Mouse (Mus musculus) ES-Bruce4 (cell line): ENCODE data around the gene Zfp708. TPM values are rescaled to one million over a fixed set of nuclear protein-coding genes. Genes with fewer than 3 reads are reported as not detected.

Experiments used
- H3K27ac ChIP-seq: 2 replicates; pipeline ENCODE4 v1.5.1; 2012; ENCODE audit warnings: low read length, inconsistent platforms; ENCODE audit not compliant: insufficient read depth
- H3K27me3 ChIP-seq: 2 replicates; pipeline ENCODE4 v1.6.1; 2012; ENCODE audit warnings: mild to moderate bottlenecking, low read length, inconsistent platforms; ENCODE audit not compliant: control insufficient read depth, poor library complexity, insufficient read depth, severe bottlenecking
- H3K36me3 ChIP-seq: 2 replicates; pipeline ENCODE4 v1.6.1; 2012; ENCODE audit warnings: inconsistent platforms, mild to moderate bottlenecking, low read length, moderate library complexity; ENCODE audit not compliant: control insufficient read depth, poor library complexity, insufficient read depth, severe bottlenecking
- H3K4me1 ChIP-seq: one replicate; pipeline ENCODE4 v1.8.1; 2011; ENCODE audit warnings: low read length; ENCODE audit not compliant: control insufficient read depth, insufficient read depth
- H3K4me3 ChIP-seq: 2 replicates; pipeline ENCODE4 v1.5.1; 2011; ENCODE audit warnings: low read depth, mild to moderate bottlenecking, low read length
- H3K9ac ChIP-seq: 2 replicates; pipeline ENCODE4 v1.6.1; 2012; ENCODE audit warnings: low read depth, mild to moderate bottlenecking, inconsistent platforms; ENCODE audit not compliant: poor library complexity, severe bottlenecking
- H3K9me3 ChIP-seq: replicated peaks from 2 replicates; pipeline ENCODE4 v1.6.1; 2012; ENCODE audit warnings: mild to moderate bottlenecking, low read length, inconsistent platforms; ENCODE audit not compliant: control insufficient read depth, poor library complexity, insufficient read depth, severe bottlenecking
- CTCF ChIP-seq: IDR thresholded peaks from one replicate; pipeline ENCODE4 v1.8.1; 2011; ENCODE audit warnings: low read depth, low read length
- EP300 ChIP-seq: IDR thresholded peaks from 2 replicates; pipeline ENCODE4 v1.6.1; 2011; ENCODE audit warnings: low read depth, low read length; ENCODE audit not compliant: insufficient read depth
- POLR2A ChIP-seq: IDR thresholded peaks from one replicate; pipeline ENCODE4 v1.8.1; 2011; ENCODE audit warnings: low read length; ENCODE audit not compliant: insufficient read depth
- polyA plus RNA-seq: library from polyadenylated mRNA; stranded (reverse); fragments of >200 nt; gene quantifications from 2 replicates; pipeline ENCODE4 v1.2.4, GENCODE M21; 2011; ENCODE audit warnings: low read depth; ENCODE audit not compliant: missing spikeins, insufficient read depth, insufficient read length

Zfp708 gene
- polyA plus RNA-seq, 1 experiment = 2.9 TPM

DNA sequence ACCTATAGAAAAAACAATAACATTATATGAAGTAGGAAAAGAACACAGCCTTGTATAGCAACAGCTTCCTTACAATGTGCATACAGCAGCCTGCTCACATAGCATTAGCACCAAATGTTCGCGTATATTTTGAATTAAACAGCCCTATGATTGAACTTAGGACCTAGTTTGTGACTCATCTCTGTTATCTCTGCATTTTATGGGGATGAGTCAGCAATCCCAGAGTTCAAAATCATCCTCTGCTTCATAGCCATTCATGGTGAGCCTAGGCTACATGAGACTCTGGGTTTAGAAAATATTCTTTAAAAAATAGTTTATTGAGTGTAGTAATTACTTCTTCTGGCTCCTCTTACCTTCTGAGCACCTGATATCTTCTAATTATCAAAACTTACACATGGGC, 15.5 kb upstream of the Zfp708 start:
- Histone ChIP-seq H3K4me3 (no peak overlapping the region), H3K27ac (no peak overlapping the region), H3K9ac (no peak overlapping the region), H3K4me1 (no peaks in the 10 kb centered on the region), H3K9me3 (peaks cover 10% of the 10 kb centered on the region; the same call in 1 of the 2 replicates), H3K27me3 (no peaks in the 10 kb centered on the region), H3K36me3 (no peaks in the 10 kb centered on the region)
- TF ChIP-seq POLR2A = no peak
- TF ChIP-seq EP300 = no peak
- no peak for TF ChIP-seq CTCF

DNA sequence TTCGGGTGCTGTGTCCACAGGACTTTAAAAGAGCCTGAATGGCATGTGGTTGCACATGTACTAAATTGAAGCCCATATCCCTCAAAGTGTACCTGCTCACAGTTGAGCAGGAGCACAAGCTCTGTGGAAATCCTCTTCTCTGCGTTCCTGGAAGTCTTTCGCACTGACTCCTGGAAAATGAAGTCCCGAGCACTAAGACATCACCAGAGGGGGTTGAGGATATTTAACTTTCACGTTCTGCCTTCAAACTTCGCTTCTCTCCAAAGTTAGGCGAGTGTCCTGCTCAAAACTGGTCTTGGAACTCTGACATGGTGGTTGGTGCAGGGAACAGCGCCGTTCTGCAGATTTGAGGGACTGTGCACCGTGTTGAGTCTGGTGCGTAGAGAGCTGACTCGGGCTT, 14.3 kb upstream of the Zfp708 start:
- H3K9me3 ChIP-seq = peaks cover 10% of the 10 kb centered on the region; the same call in 1 of the 2 replicates
- H3K4me1 ChIP-seq = no peaks in the 10 kb centered on the region
- no peaks in the 10 kb centered on the region for H3K27me3 ChIP-seq
- TF ChIP-seq CTCF (no peak), EP300 (no peak), POLR2A (no peak)
- H3K4me3 ChIP-seq = no peak overlapping the region
- no peak overlapping the region for H3K9ac ChIP-seq
- H3K27ac ChIP-seq = no peak overlapping the region
- no peaks in the 10 kb centered on the region for H3K36me3 ChIP-seq

DNA sequence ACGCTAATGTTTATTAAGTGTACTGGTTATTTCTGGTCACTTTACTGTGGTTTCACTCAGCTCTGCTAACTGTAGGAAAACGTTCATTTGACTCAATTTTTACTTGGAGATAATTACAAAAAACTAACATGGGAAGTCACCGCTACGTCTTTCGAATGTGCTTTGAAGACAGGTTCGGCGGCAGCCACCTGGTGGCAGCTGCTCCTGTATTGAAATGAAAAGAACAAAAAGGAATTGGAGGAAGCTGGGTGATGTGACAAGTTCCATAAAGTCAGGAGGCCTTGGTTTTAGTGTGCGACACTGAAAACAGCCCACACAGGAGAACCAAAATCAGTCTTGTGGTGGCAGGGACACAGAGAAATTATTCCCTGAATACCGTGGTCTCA, 11.0 kb upstream of the Zfp708 start:
- no peaks in the 10 kb centered on the region for H3K36me3 ChIP-seq
- no peaks in the 10 kb centered on the region for H3K27me3 ChIP-seq
- H3K4me3 ChIP-seq = no peak overlapping the region
- no peaks in the 10 kb centered on the region for H3K9me3 ChIP-seq
- TF ChIP-seq CTCF (peak; percentile 35), EP300 (no peak)
- no peaks in the 10 kb centered on the region for H3K4me1 ChIP-seq
- no peak overlapping the region for H3K27ac ChIP-seq
- H3K9ac ChIP-seq = no peak overlapping the region

- Histone ChIP-seq H3K27ac (peak within 1 kb of the TSS; percentile 68), H3K9me3 (no peaks in the 10 kb centered on the region), H3K36me3 (no peaks in the 10 kb centered on the region), H3K4me1 (no peaks in the 10 kb centered on the region), H3K4me3 (peak within 1 kb of the TSS; percentile 98), H3K27me3 (no peaks in the 10 kb centered on the region), H3K9ac (peak within 1 kb of the TSS; percentile 74)
- TF ChIP-seq POLR2A (peak; percentile 65), EP300 (no peak)
Measured at GRCm38 (mm10) chr13:67108194-67108820, 10.5 kb upstream of the Zfp708 start, which contains the start of gene Gm28557. Gm28557 (minus strand) TSS chr13:67108604.

DNA sequence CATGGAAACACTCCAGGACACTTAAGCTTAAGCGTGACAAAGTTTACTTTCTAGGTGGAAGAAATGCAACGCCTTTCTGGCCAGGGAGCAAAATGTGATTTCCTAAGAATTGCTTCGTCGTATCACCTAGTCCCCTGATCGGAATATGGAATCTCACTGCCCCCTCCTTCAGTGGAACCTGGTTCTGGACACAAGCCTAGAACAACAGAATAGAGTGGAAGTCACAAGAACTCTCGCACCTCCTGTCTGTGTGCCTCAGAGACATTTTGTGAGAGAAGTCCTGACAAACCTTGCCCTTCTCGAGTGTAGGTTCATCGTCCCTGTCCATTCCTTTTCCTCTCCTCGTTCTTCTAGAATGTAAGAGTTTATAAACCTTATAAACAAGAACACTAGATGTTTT, 9.9 kb upstream of the Zfp708 start:
- TF ChIP-seq POLR2A = no peak
- TF ChIP-seq CTCF = no peak
- no peak overlapping the region for H3K27ac ChIP-seq
- no peaks in the 10 kb centered on the region for H3K36me3 ChIP-seq
- H3K9ac ChIP-seq = peak overlapping the region; percentile 74
- peak overlapping the region; percentile 98 for H3K4me3 ChIP-seq
- H3K4me1 ChIP-seq = no peaks in the 10 kb centered on the region
- H3K27me3 ChIP-seq = no peaks in the 10 kb centered on the region
- no peaks in the 10 kb centered on the region for H3K9me3 ChIP-seq

DNA sequence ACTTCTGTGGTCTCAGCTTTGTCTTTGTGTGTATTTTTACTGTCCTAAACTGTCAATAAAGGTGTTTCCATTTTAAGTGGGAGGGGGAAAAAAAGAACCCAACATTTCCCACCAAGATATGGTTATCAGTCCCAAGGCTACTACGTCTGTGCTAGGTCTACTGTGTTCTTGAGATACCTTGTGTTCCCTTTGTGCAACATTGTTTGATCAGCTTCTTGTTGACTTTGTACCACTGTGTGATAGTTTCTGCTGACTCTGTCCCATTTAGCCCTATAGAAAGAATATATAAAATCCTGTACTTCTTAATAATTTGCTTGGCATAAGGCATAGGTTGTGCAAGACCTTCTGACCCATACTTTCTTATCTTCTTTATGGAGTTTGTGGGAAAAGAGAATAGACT, 7.6 kb downstream of the Zfp708 start:
- Histone ChIP-seq H3K9me3 (no peaks in the 10 kb centered on the region), H3K9ac (no peak overlapping the region), H3K36me3 (no peaks in the 10 kb centered on the region; the same call in 1 of the 2 replicates), H3K27me3 (no peaks in the 10 kb centered on the region), H3K4me1 (no peaks in the 10 kb centered on the region), H3K4me3 (no peak overlapping the region), H3K27ac (no peak overlapping the region)
- TF ChIP-seq EP300 (no peak), POLR2A (no peak), CTCF (no peak)
